Mouse (Mus musculus): ENCODE data around the gene C1qa. TPM values are rescaled to one million over a fixed set of nuclear protein-coding genes. Genes with fewer than 3 reads are reported as not detected.

Gene C1qa
- total and polyA plus RNA-seq, 3 experiments = not detected

DNA sequence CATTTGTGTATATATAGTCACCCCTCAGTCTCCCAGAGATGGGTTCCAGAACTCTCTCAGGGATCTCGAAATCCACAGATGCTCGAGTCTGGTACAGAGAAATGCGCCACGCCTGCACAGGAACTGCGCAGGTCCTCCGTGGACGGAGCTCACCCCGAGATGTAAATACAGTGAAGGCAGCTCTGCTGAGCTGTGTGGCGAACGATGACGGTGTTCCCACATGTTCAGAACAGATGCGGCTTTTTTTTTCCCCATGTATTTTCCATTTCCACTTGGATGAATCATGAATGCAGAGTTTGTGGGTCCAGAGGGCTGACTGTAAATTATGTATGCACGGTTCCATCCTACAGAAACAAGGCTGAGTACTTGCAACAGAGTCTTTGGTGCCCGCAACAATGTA is 23.6 kb downstream of the C1qa start:
- Histone ChIP-seq H3K9me3 (replicated peaks; ENCODE audit: low read length) (peaks cover 3% of the 10 kb centered on the region), H3K4me3 (replicated peaks in 1 of 3; ENCODE audit: low read depth in 2 of 3, low read length in 2 of 3, poor library complexity in 1 of 3) (no peak overlapping the region), H3K27ac (ENCODE audit: insufficient read depth, low read depth) (no peak overlapping the region), H3K27me3 (replicated peaks) (peaks cover 78% of the 10 kb centered on the region), H3K4me1 (ENCODE audit: control insufficient read depth in 1 of 2, insufficient read depth in 2 of 2) (0 out of 4 replicates have a peak, but pooled peaks cover 0 to 3% of the 10 kb centered on the region in 2 experiments), H3K9ac (ENCODE audit: insufficient read depth, low read depth) (no peak overlapping the region), H3K79me2 (replicated peaks; ENCODE audit: control insufficient read depth, extremely low read depth, insufficient read depth, poor library complexity, severe bottlenecking) (no peaks in the 10 kb centered on the region), H3K4me2 (ENCODE audit: insufficient read depth, low read depth, poor library complexity, severe bottlenecking) (no peak overlapping the region), H3K36me3 (replicated peaks in 1 of 2; ENCODE audit: control insufficient read depth in 1 of 2, insufficient read depth in 1 of 2, low read length in 1 of 2) (no peaks in the 10 kb centered on the region)
- TF ChIP-seq RAD21 (IDR thresholded peaks at IDR 0.05; ENCODE audit: low read depth, low read length) (no peak), ETS1 (conservative IDR thresholded peaks at IDR 0.05; ENCODE audit: low read depth, low read length) (no peak), HCFC1 (IDR thresholded peaks at IDR 0.05; ENCODE audit: low read depth, low read length) (no peak), IRF4 (IDR thresholded peaks at IDR 0.05; ENCODE audit: low read depth, low read length) (no peak), TBP (conservative IDR thresholded peaks at IDR 0.05; ENCODE audit: low read depth, low read length) (no peak), POLR2AphosphoS2 (IDR thresholded peaks at IDR 0.05; ENCODE audit: low read depth, low read length) (no peak), NELFE (IDR thresholded peaks at IDR 0.05; ENCODE audit: low read depth, low read length) (no peak), MXI1 (IDR thresholded peaks at IDR 0.05; ENCODE audit: low read depth, low read length) (no peak), MAFK (IDR thresholded peaks at IDR 0.05; ENCODE audit: insufficient replicate concordance, low read length) (no peak), SMC3 (IDR thresholded peaks at IDR 0.05; ENCODE audit: low read depth, low read length) (no peak), ZKSCAN1 (IDR thresholded peaks at IDR 0.05; ENCODE audit: borderline replicate concordance, low read depth, low read length) (no peak), RCOR1 (conservative IDR thresholded peaks at IDR 0.05; ENCODE audit: low read depth, low read length) (no peak)
- no peak for DNase-seq (ENCODE audit: extremely low read depth)
- in situ Hi-C loops (cut with MboI; ENCODE audit: low pct_ligation_motif_present, low pct_unique_long_range_greater_than_20kb, low sequenced_read_pairs) = loop anchor here (5.0 kb wide), 1 partner anchor 33 kb away; no protein-coding TSS in a partner anchor
- dilution Hi-C loops (cut with MboI; ENCODE audit: extremely low pct_ligation_motif_present, extremely low pct_unique_long_range_greater_than_20kb, low sequenced_read_pairs) = no loop called here

DNA sequence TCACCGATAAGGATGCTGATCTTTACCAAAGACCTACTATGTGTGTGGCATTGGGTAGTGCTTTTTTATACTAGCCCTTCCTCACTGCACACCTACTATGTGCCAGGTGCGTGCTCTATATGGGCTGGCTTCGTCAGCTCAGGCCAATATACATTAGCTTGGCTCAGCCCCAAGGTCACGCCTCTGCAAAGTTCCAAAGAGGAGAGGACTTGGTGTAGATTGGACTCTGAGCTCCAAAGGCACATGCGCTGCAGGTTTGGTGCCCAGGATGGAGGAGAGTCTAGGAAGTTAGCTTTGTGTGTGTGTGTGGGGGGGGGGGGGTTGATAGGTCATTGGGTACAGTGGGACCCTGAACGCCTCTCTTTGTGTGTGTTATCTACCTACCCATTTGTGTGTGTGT is 30.2 kb downstream of the C1qa start:
- no peak overlapping the region for H3K4me3 ChIP-seq (replicated peaks in 1 of 3; ENCODE audit: low read depth in 2 of 3, low read length in 2 of 3, poor library complexity in 1 of 3)
- 0 out of 2 replicates have a peak, but pooled peaks have one; percentile 9 for TF ChIP-seq ZKSCAN1 (IDR thresholded peaks at IDR 0.05; ENCODE audit: borderline replicate concordance, low read depth, low read length)
- no peak for TF ChIP-seq EP300 (IDR thresholded peaks at IDR 0.05; ENCODE audit: low read length)
- no peak overlapping the region for H3K9ac ChIP-seq (ENCODE audit: insufficient read depth, low read depth)
- no peaks in the 10 kb centered on the region for H3K79me2 ChIP-seq (replicated peaks; ENCODE audit: control insufficient read depth, extremely low read depth, insufficient read depth, poor library complexity, severe bottlenecking)
- H3K36me3 ChIP-seq (replicated peaks in 1 of 2; ENCODE audit: control insufficient read depth in 1 of 2, insufficient read depth in 1 of 2, low read length in 1 of 2) = no peaks in the 10 kb centered on the region
- no peaks in the 10 kb centered on the region for H3K9me3 ChIP-seq (replicated peaks; ENCODE audit: low read length)
- H3K27me3 ChIP-seq (replicated peaks) = peaks cover 82% of the 10 kb centered on the region
- dilution Hi-C loops (cut with MboI; ENCODE audit: extremely low pct_ligation_motif_present, extremely low pct_unique_long_range_greater_than_20kb, low sequenced_read_pairs) (no loop called here), in situ Hi-C loops (cut with MboI; ENCODE audit: low pct_ligation_motif_present, low pct_unique_long_range_greater_than_20kb, low sequenced_read_pairs) (no loop called here)
- H3K4me2 ChIP-seq (ENCODE audit: insufficient read depth, low read depth, poor library complexity, severe bottlenecking) = no peak overlapping the region
- H3K27ac ChIP-seq (ENCODE audit: insufficient read depth, low read depth) = no peak overlapping the region
- no peak for DNase-seq (ENCODE audit: extremely low read depth)
- no peaks in the 10 kb centered on the region for H3K4me1 ChIP-seq (ENCODE audit: control insufficient read depth in 1 of 2, insufficient read depth in 2 of 2)
